Mouse (Mus musculus) cortical plate, adult 2 months (tissue): ENCODE measurements at regions not wholly inside any gene's neighbourhood (a gene's known extent, or its start where the extent isn't known, plus 50 kb on each side); places are given as distances from the start of the nearest gene placed in this dataset.

Experiments used
- CTCF ChIP-seq: fragments of 200-500 bp; IDR thresholded peaks from 2 replicates; pipeline ENCODE4 v1.5.1; 2011; ENCODE audit warnings: mild to moderate bottlenecking, control low read depth, low read length; ENCODE audit not compliant: insufficient read depth; ENCODE audit errors: extremely low read depth
- POLR2A ChIP-seq: fragments of 200-500 bp; IDR thresholded peaks from 2 replicates; pipeline ENCODE4 v1.6.1; 2011; ENCODE audit warnings: mild to moderate bottlenecking, low read length, control low read depth; ENCODE audit not compliant: insufficient read depth; ENCODE audit errors: extremely low read depth

GRCm38 (mm10) chr14:114981120-114981519 lies 110.9 kb upstream of the Gpc5 start:
- TF ChIP-seq POLR2A (no peak), CTCF (no peak)
